Mouse (Mus musculus) thymus, adult 2 months (tissue): ENCODE measurements around the gene Rorb. TPM values are rescaled to one million over a fixed set of nuclear protein-coding genes. Genes with fewer than 3 reads are reported as not detected.

ENCODE experiments used
- DNase-seq: peaks from one replicate; pipeline ENCODE4 v3.0.0; 2021
- H3K27ac ChIP-seq: fragments of 200-500 bp; 2 replicates; pipeline ENCODE4 v1.5.1; 2012; ENCODE audit warnings: low read length, control low read depth; ENCODE audit not compliant: control insufficient read depth, insufficient read depth
- H3K27me3 ChIP-seq: fragments of 200-500 bp; 2 replicates; pipeline ENCODE4 v1.6.1; 2012; ENCODE audit warnings: mild to moderate bottlenecking, low read length, moderate library complexity, mixed read lengths; ENCODE audit not compliant: control insufficient read depth, insufficient read depth
- H3K36me3 ChIP-seq: fragments of 200-500 bp; 2 replicates; pipeline ENCODE4 v1.6.1; 2012; ENCODE audit warnings: mild to moderate bottlenecking, low read length, moderate library complexity; ENCODE audit not compliant: control insufficient read depth, insufficient read depth
- H3K4me1 ChIP-seq: fragments of 200-500 bp; replicated peaks from 2 replicates; pipeline ENCODE4 v1.6.1; 2012; ENCODE audit warnings: low read length; ENCODE audit not compliant: control insufficient read depth, insufficient read depth
- H3K4me3 ChIP-seq: fragments of 200-500 bp; 2 replicates; pipeline ENCODE4 v1.5.1; 2012; ENCODE audit warnings: mild to moderate bottlenecking, low read length, control low read depth, moderate library complexity; ENCODE audit not compliant: control insufficient read depth, insufficient read depth
- CTCF ChIP-seq: fragments of 200-500 bp; IDR thresholded peaks from 2 replicates; pipeline ENCODE4 v1.5.1; 2012; ENCODE audit warnings: mild to moderate bottlenecking, control low read depth, low read length, moderate library complexity, borderline replicate concordance; ENCODE audit not compliant: control insufficient read depth, poor library complexity, insufficient read depth; ENCODE audit errors: extremely low read depth
- POLR2A ChIP-seq: fragments of 200-500 bp; IDR thresholded peaks from 2 replicates; pipeline ENCODE4 v1.6.1; 2012; ENCODE audit warnings: mild to moderate bottlenecking, low read length, control low read depth, moderate library complexity; ENCODE audit not compliant: control insufficient read depth, poor library complexity, insufficient read depth; ENCODE audit errors: extremely low read depth
- WGBS: fragments of 180-500 bp; shearing (Covaris S2); methylation state at CpG from one replicate; pipeline ENCODE4 v1.1.7; 2018; 5-methylcytosine and 5-hydroxymethylcytosine counted together
- polyA plus RNA-seq: library from polyadenylated mRNA; depleted of rRNA; stranded (reverse); fragments of >200 nt; gene quantifications from 2 replicates; pipeline ENCODE4 v1.2.3, GENCODE M21; 2012

Rorb gene
- polyA plus RNA-seq, 1 experiment: 0.04 TPM

- no peaks in the 10 kb centered on the region for H3K4me1 ChIP-seq
- H3K27ac ChIP-seq: no peak overlapping the region
- no peaks in the 10 kb centered on the region for H3K27me3 ChIP-seq
- TF ChIP-seq CTCF (no peak), POLR2A (no peak)
- no peaks in the 10 kb centered on the region for H3K36me3 ChIP-seq
- H3K4me3 ChIP-seq: no peak overlapping the region
- DNase-seq: no peak
- whole genome bisulfite sequencing: 65% methylated on average over 11 of the region's 11 CpGs
Measured at GRCm38 (mm10) chr19:18887646-18888407, 223.2 kb downstream of the Rorb start.

DNA sequence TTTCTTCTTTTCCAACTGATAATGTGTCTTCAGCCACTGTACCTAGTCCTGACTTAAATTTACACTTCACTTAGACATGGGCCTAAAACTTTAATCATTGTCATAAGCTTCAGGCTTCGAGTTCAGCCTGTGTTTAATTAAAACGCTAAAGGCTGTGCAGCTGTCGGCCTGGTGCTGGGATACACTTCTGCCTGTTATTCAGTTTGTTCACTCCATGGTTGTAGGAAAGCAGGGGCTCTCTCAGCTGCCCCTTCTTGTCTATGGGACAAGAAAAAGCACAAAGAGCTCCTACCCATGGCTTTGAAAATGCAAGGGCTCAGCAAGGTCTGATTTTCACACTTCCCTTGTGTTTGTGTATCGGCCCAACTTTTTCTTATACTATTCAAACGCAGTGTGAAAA, 229.8 kb downstream of the Rorb start:
- no peaks in the 10 kb centered on the region for H3K36me3 ChIP-seq
- H3K4me3 ChIP-seq: no peak overlapping the region
- no peak for DNase-seq
- TF ChIP-seq POLR2A: no peak
- no peaks in the 10 kb centered on the region for H3K4me1 ChIP-seq
- WGBS: 90% methylated on average over 5 of the region's 5 CpGs
- no peak overlapping the region for H3K27ac ChIP-seq
- no peaks in the 10 kb centered on the region for H3K27me3 ChIP-seq
